Mouse (Mus musculus) CH12.LX (cell line): ENCODE results near the gene Olfr430.

Experiments
- CTCF ChIP-seq, 2 experiments: IDR thresholded peaks in 1 of 2; conservative IDR thresholded peaks in 1 of 2; 2 replicates each; pipeline ENCODE4 v1.5.1; 2011 to 2012; ENCODE audit warnings: low read depth in 2 of 2, low read length in 2 of 2, improper control_type of control experiment in 1 of 2, inconsistent platforms in 1 of 2, mild to moderate bottlenecking in 1 of 2, moderate library complexity in 1 of 2
- EP300 ChIP-seq: IDR thresholded peaks from 2 replicates; pipeline ENCODE4 v1.6.1; 2011; ENCODE audit warnings: low read length, improper control_type of control experiment

- TF ChIP-seq CTCF (conservative IDR thresholded peaks at IDR 0.05 in 1 of 2, IDR thresholded peaks at IDR 0.05 in 1 of 2; ENCODE audit: low read depth in 2 of 2, low read length in 2 of 2) (no peak), EP300 (no peak)
Measured at GRCm38 (mm10) chr1:174055248-174055647, 11.2 kb upstream of the Olfr430 start.
